Mouse (Mus musculus) CH12.LX (cell line): ENCODE measurements around the gene Mroh8. TPM values are rescaled to one million over a fixed set of nuclear protein-coding genes. Genes with fewer than 3 reads are reported as not detected.
"Not testable (repeated sequence)": the region's sequence is repeated elsewhere in the genome, so short reads cannot be mapped to it uniquely, and the experiment has no call there.

Source experiments
- DNase-seq: peaks from one replicate; pipeline ENCODE4 v3.0.0-alpha.2; 2013; ENCODE audit errors: extremely low read depth
- H3K27ac ChIP-seq: 2 replicates; pipeline ENCODE4 v1.5.1; 2012; ENCODE audit warnings: low read depth, mild to moderate bottlenecking, control low read depth, moderate library complexity; ENCODE audit not compliant: insufficient read depth
- H3K27me3 ChIP-seq: replicated peaks from 2 replicates; pipeline ENCODE3; 2012; ENCODE audit warnings: inconsistent platforms
- H3K36me3 ChIP-seq, 2 experiments: replicated peaks in 1 of 2; 2 replicates each; pipeline versions ENCODE3 to v1.6.1; 2012; ENCODE audit warnings: inconsistent platforms in 1 of 2, low read length in 1 of 2, mild to moderate bottlenecking in 1 of 2, mixed read lengths in 1 of 2, moderate library complexity in 1 of 2; ENCODE audit not compliant: control insufficient read depth in 1 of 2, insufficient read depth in 1 of 2
- H3K4me1 ChIP-seq, 2 experiments: 2 replicates each; pipeline ENCODE4 v1.6.1; 2012; ENCODE audit warnings: inconsistent platforms in 1 of 2, moderate library complexity in 1 of 2; ENCODE audit not compliant: insufficient read depth in 2 of 2, control insufficient read depth in 1 of 2
- H3K4me2 ChIP-seq: 2 replicates; pipeline ENCODE4 v1.6.1; 2012; ENCODE audit warnings: low read depth, mild to moderate bottlenecking, control low read depth; ENCODE audit not compliant: poor library complexity, insufficient read depth, severe bottlenecking
- H3K4me3 ChIP-seq, 3 experiments: fragments of 150-350 bp in 1 of 3; sonication (generic) in 1 of 3; replicated peaks in 1 of 3; 2 replicates each; pipeline versions ENCODE3 to v1.5.1; 2011 to 2012; ENCODE audit warnings: low read depth in 2 of 3, low read length in 2 of 3, mild to moderate bottlenecking in 2 of 3, moderate library complexity in 2 of 3, control low read depth in 1 of 3, improper control_type of control experiment in 1 of 3, inconsistent platforms in 1 of 3, mixed read lengths in 1 of 3; ENCODE audit not compliant: poor library complexity in 1 of 3
- H3K79me2 ChIP-seq: replicated peaks from 2 replicates; pipeline ENCODE4 v1.6.1; 2012; ENCODE audit warnings: mild to moderate bottlenecking, moderate library complexity; ENCODE audit not compliant: control insufficient read depth, poor library complexity, insufficient read depth, severe bottlenecking; ENCODE audit errors: extremely low read depth
- H3K9ac ChIP-seq: 2 replicates; pipeline ENCODE4 v1.6.1; 2012; ENCODE audit warnings: low read depth, mild to moderate bottlenecking, control low read depth, moderate library complexity; ENCODE audit not compliant: insufficient read depth
- H3K9me3 ChIP-seq: replicated peaks from 2 replicates; pipeline ENCODE3; 2012; ENCODE audit warnings: low read length, inconsistent platforms, mixed read lengths
- BHLHE40 ChIP-seq: IDR thresholded peaks from 2 replicates; pipeline ENCODE4 v1.6.1; 2011; ENCODE audit warnings: mild to moderate bottlenecking, low read depth, low read length, improper control_type of control experiment
- CHD1 ChIP-seq: IDR thresholded peaks from 2 replicates; pipeline ENCODE4 v1.6.1; 2012; ENCODE audit warnings: low read depth, low read length, improper control_type of control experiment, inconsistent platforms
- CHD2 ChIP-seq: IDR thresholded peaks from 2 replicates; pipeline ENCODE4 v1.6.1; 2011; ENCODE audit warnings: low read length, improper control_type of control experiment
- E2F4 ChIP-seq: IDR thresholded peaks from 2 replicates; pipeline ENCODE4 v1.6.1; 2011; ENCODE audit warnings: low read depth, low read length, improper control_type of control experiment; ENCODE audit not compliant: insufficient replicate concordance
- ELF1 ChIP-seq: IDR thresholded peaks from 2 replicates; pipeline ENCODE4 v1.6.1; 2014; ENCODE audit warnings: low read depth, mild to moderate bottlenecking, inconsistent platforms, low read length, improper control_type of control experiment
- EP300 ChIP-seq: IDR thresholded peaks from 2 replicates; pipeline ENCODE4 v1.6.1; 2011; ENCODE audit warnings: low read length, improper control_type of control experiment
- ETS1 ChIP-seq: conservative IDR thresholded peaks from 2 replicates; pipeline ENCODE4 v1.6.1; 2012; ENCODE audit warnings: low read depth, mild to moderate bottlenecking, inconsistent platforms, low read length, improper control_type of control experiment, moderate library complexity
- IRF4 ChIP-seq: IDR thresholded peaks from 2 replicates; pipeline ENCODE4 v1.6.1; 2014; ENCODE audit warnings: low read depth, mild to moderate bottlenecking, inconsistent platforms, low read length, improper control_type of control experiment
- JUN ChIP-seq: IDR thresholded peaks from 2 replicates; pipeline ENCODE4 v1.6.1; 2011; ENCODE audit warnings: low read depth, mild to moderate bottlenecking, low read length, improper control_type of control experiment, moderate library complexity; ENCODE audit not compliant: insufficient read depth
- JUND ChIP-seq: conservative IDR thresholded peaks from 2 replicates; pipeline ENCODE4 v1.6.1; 2011; ENCODE audit warnings: low read depth, low read length, improper control_type of control experiment
- MAX ChIP-seq: IDR thresholded peaks from 2 replicates; pipeline ENCODE4 v1.6.1; 2011; ENCODE audit warnings: low read length, improper control_type of control experiment
- MAZ ChIP-seq: IDR thresholded peaks from 2 replicates; pipeline ENCODE4 v1.6.1; 2012; ENCODE audit warnings: low read depth, mild to moderate bottlenecking, inconsistent platforms, low read length, improper control_type of control experiment, moderate library complexity
- MXI1 ChIP-seq: IDR thresholded peaks from 2 replicates; pipeline ENCODE4 v1.6.1; 2011; ENCODE audit warnings: mild to moderate bottlenecking, low read depth, low read length, improper control_type of control experiment
- NELFE ChIP-seq: IDR thresholded peaks from 2 replicates; pipeline ENCODE4 v1.6.1; 2011; ENCODE audit warnings: low read depth, low read length, improper control_type of control experiment
- NRF1 ChIP-seq: IDR thresholded peaks from 2 replicates; pipeline ENCODE4 v1.6.1; 2014; ENCODE audit warnings: low read depth, mild to moderate bottlenecking, inconsistent platforms, low read length, improper control_type of control experiment, moderate library complexity
- POLR2A ChIP-seq: IDR thresholded peaks from 2 replicates; pipeline ENCODE4 v1.6.1; 2011; ENCODE audit warnings: low read depth, mild to moderate bottlenecking, improper control_type of control experiment, low read length
- POLR2AphosphoS2 ChIP-seq: IDR thresholded peaks from 2 replicates; pipeline ENCODE4 v1.6.1; 2011; ENCODE audit warnings: low read depth, low read length, improper control_type of control experiment
- SIN3A ChIP-seq: IDR thresholded peaks from 2 replicates; pipeline ENCODE4 v1.6.1; 2012; ENCODE audit warnings: low read length, improper control_type of control experiment, inconsistent platforms
- SMC3 ChIP-seq: IDR thresholded peaks from 2 replicates; pipeline ENCODE4 v1.6.1; 2011; ENCODE audit warnings: low read depth, low read length, improper control_type of control experiment
- TBP ChIP-seq: conservative IDR thresholded peaks from 2 replicates; pipeline ENCODE4 v1.6.1; 2011; ENCODE audit warnings: low read depth, low read length, improper control_type of control experiment
- UBTF ChIP-seq: IDR thresholded peaks from 2 replicates; pipeline ENCODE4 v1.6.1; 2012; ENCODE audit warnings: low read depth, mild to moderate bottlenecking, inconsistent platforms, low read length, improper control_type of control experiment, moderate library complexity
- USF1 ChIP-seq: IDR thresholded peaks from 2 replicates; pipeline ENCODE4 v1.6.1; 2014; ENCODE audit warnings: low read depth, mild to moderate bottlenecking, inconsistent platforms, low read length, improper control_type of control experiment
- USF2 ChIP-seq: conservative IDR thresholded peaks from 2 replicates; pipeline ENCODE4 v1.6.1; 2011; ENCODE audit warnings: low read depth, low read length, improper control_type of control experiment
- ZC3H11A ChIP-seq: IDR thresholded peaks from 2 replicates; pipeline ENCODE4 v1.6.1; 2012; ENCODE audit warnings: low read depth, mild to moderate bottlenecking, inconsistent platforms, low read length, improper control_type of control experiment
- ZKSCAN1 ChIP-seq: IDR thresholded peaks from 2 replicates; pipeline ENCODE4 v1.6.1; 2012; ENCODE audit warnings: low read depth, inconsistent platforms, low read length, improper control_type of control experiment, borderline replicate concordance
- ZMIZ1 ChIP-seq: IDR thresholded peaks from 2 replicates; pipeline ENCODE4 v1.6.1; 2012; ENCODE audit warnings: low read depth, mild to moderate bottlenecking, inconsistent platforms, low read length, improper control_type of control experiment
- ZNF384 ChIP-seq: IDR thresholded peaks from 2 replicates; pipeline ENCODE4 v1.6.1; 2012; ENCODE audit warnings: low read depth, low read length, improper control_type of control experiment, inconsistent platforms
- dilution Hi-C: fragments of 300-500 bp; cut with MboI; formaldehyde crosslinking; loops from 2 replicates; pipeline ENCODE4 v1.14.3; 2020; ENCODE audit warnings: low sequenced_read_pairs; ENCODE audit not compliant: extremely low pct_unique_long_range_greater_than_20kb, extremely low pct_ligation_motif_present
- in situ Hi-C: fragments of 300-500 bp; cut with MboI; formaldehyde crosslinking; loops from 3 replicates; pipeline ENCODE4 v1.14.3; 2019; ENCODE audit warnings: low sequenced_read_pairs, low pct_ligation_motif_present, low pct_unique_long_range_greater_than_20kb, mixed read lengths
- polyA plus RNA-seq: library from polyadenylated mRNA; unstranded; fragments of >175 nt; gene quantifications from 2 replicates; pipeline ENCODE4 v1.2.1, GENCODE M21; 2012; ENCODE audit warnings: low read depth; ENCODE audit not compliant: insufficient read length
- total RNA-seq, 2 experiments: library from RNA; depleted of rRNA; stranded (reverse); fragments of 300-350 nt in 1 of 2; fragments of >200 nt in 1 of 2; gene quantifications; 2 replicates each; pipeline ENCODE4 v1.2.3; 2012 to 2014

Gene Mroh8
- total and polyA plus RNA-seq, 3 experiments, result 0.25 to 0.41 TPM; not detected in 1

GRCm38 (mm10) chr2:157201081-157201830, 78.1 kb downstream of the Mroh8 start:
- Histone ChIP-seq H3K9ac (peak overlapping the region; percentile 90), H3K27ac (peak overlapping the region; percentile 89), H3K27me3 (no peaks in the 10 kb centered on the region), H3K9me3 (peaks cover 5% of the 10 kb centered on the region), H3K36me3 (peaks cover 21 to 30% of the 10 kb centered on the region in 2 experiments), H3K4me1 (peaks cover 0 to 15% of the 10 kb centered on the region in 2 experiments; a peak in 2 of 4 replicates), H3K4me2 (peak overlapping the region; percentile 99), H3K4me3 (peak overlapping the region; percentile 27 to 40 (median 36)), H3K79me2 (peaks cover 14% of the 10 kb centered on the region)
- in situ Hi-C loops (loop anchor here (10.0 kb wide), 2 partner anchors 134 to 374 kb away; partner anchors contain the start of gene Blcap), dilution Hi-C loops (no loop called here)
- DNase-seq, result peak; percentile 61
- TF ChIP-seq BHLHE40, result no peak
- peak; percentile 20; the same call in 1 of the 2 replicates for TF ChIP-seq EP300
- peak; percentile 38; the same call in 1 of the 2 replicates for TF ChIP-seq SIN3A
- no peak for TF ChIP-seq USF2
- no peak for TF ChIP-seq NRF1
- no peak for TF ChIP-seq ELF1
- TF ChIP-seq POLR2A, result peak; percentile 49
- 0 out of 2 replicates have a peak, but pooled peaks have one; percentile 28 for TF ChIP-seq CHD1
- no peak for TF ChIP-seq MAZ
- TF ChIP-seq ZC3H11A, result no peak
- TF ChIP-seq SMC3, result no peak
- TF ChIP-seq USF1, result no peak
- TF ChIP-seq MAX, result no peak
- TF ChIP-seq ZNF384, result no peak
- no peak for TF ChIP-seq ZMIZ1
- TF ChIP-seq POLR2AphosphoS2, result no peak
- TF ChIP-seq IRF4, result peak; percentile 50; the same call in 1 of the 2 replicates
- peak; percentile 24; the same call in 1 of the 2 replicates for TF ChIP-seq NELFE
- TF ChIP-seq JUND, result 0 out of 2 replicates have a peak, but pooled peaks have one; percentile 51
- no peak for TF ChIP-seq CHD2
- no peak for TF ChIP-seq ZKSCAN1
- no peak; the same call in 1 of the 2 replicates for TF ChIP-seq MXI1
- TF ChIP-seq JUN, result no peak
- TF ChIP-seq E2F4, result no peak
- TF ChIP-seq ETS1, result peak; percentile 46; the same call in 1 of the 2 replicates
- TF ChIP-seq UBTF, result no peak
- 0 out of 2 replicates have a peak, but pooled peaks have one; percentile 45 for TF ChIP-seq TBP

GRCm38 (mm10) chr2:157198405-157198804, 80.9 kb downstream of the Mroh8 start:
- H3K4me3 ChIP-seq, in situ Hi-C loops, H3K27ac ChIP-seq, H3K9me3 ChIP-seq, H3K9ac ChIP-seq, DNase-seq, H3K4me1 ChIP-seq, dilution Hi-C loops, H3K4me2 ChIP-seq, H3K27me3 ChIP-seq: not testable (repeated sequence)
- Histone ChIP-seq H3K79me2 (peaks cover 14% of the 10 kb centered on the region), H3K36me3 (peaks cover 35 to 52% of the 10 kb centered on the region in 2 experiments)
